In the genomic region with DNA sequence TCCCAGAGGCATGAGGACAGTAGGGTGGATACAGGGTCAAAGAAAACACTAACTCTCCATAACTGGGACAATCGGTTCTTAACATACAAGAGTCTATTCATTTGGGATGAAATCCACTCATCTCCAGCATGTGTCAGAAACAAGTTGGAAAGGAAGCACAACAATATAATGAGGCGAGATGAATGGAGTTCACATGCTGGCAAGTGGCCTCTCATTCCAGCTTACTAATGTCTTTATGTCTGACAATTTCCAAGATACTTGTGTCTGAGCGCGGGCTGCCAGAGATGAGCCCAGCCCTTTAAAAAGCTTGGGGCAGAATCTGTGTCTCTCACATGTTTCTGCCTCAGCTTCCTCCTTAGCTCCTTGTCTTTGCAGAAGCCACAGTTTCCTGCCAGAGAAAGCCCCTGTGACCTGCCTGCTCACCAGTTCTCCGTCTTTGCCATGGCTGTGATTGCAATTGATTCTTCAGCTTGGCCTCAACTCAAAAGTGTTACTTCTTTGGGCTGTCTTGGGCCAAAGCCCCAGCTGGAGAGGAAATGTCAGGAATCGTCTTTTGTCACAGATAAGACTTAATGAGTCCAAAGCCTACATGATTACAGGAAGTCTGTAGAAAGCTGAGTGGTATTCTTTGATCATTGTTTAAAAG, we compare ENCODE assay signal across 10 mouse cellular contexts.
DNase-seq lines count a peak whose midpoint lies in the region; ATAC-seq lines count a peak whose summit lies in the region.
"Had no signal": no experiment of that assay in that cellular context is flagged by ENCODE, and none has a peak within 500 bp of the region (broad histone marks: within the 10 kb centered on the region; RNA-seq: fewer than 3 reads in every experiment).

No protein-coding gene starts in this region.

- no peaks in the 10 kb centered on the region for H3K9me3 ChIP-seq in liver, embryonic 12.5 days (replicated peaks)
- H3K9me3 ChIP-seq: G1E had no signal

- no peaks in the 10 kb centered on the region for H3K36me3 ChIP-seq in liver, embryonic 12.5 days
- H3K36me3 ChIP-seq in macrophage (ENCODE audit: inconsistent target) = no peaks in the 10 kb centered on the region
- H3K36me3 ChIP-seq: G1E had no signal

- no peaks in the 10 kb centered on the region for H3K27me3 ChIP-seq in liver, embryonic 12.5 days (replicated peaks)

- H3K4me2 ChIP-seq in liver, embryonic 12.5 days = no peak overlapping the region

- H3K27ac ChIP-seq in liver, embryonic 12.5 days = no peak overlapping the region
- H3K27ac ChIP-seq in macrophage = peak overlapping the region; percentile 57

- H3K9ac ChIP-seq in liver, embryonic 12.5 days = no peak overlapping the region

- no peak overlapping the region for H3K4me3 ChIP-seq in liver, embryonic 12.5 days
- H3K4me3 ChIP-seq in macrophage (ENCODE audit: inconsistent target) = no peak overlapping the region

- peak; percentile 4 for DNase-seq in liver
- peak; percentile 61 to 86 for DNase-seq in heart, adult 9 months (ENCODE audit: low spot score in 2 of 2)
- DNase-seq in kidney, postnatal 10 days = peak; percentile 58
- no peak for DNase-seq in layer of hippocampus, adult 11-12 months (ENCODE audit: low spot score)
- no peak for DNase-seq in spleen, adult 18-20 months
- DNase-seq: layer of hippocampus, postnatal 36 days had no signal

- no peaks in the 10 kb centered on the region for H3K79me2 ChIP-seq in macrophage (ENCODE audit: inconsistent target)

- H3K4me1 ChIP-seq in liver, embryonic 12.5 days = peaks cover 3% of the 10 kb centered on the region; the same call in 1 of the 2 replicates

- 21% methylated on average over 6 of the region's 6 CpGs for WGBS in liver, embryonic 12.5 days (ENCODE audit: insufficient replicate concordance)
- 22% methylated on average over 6 of the region's 6 CpGs for WGBS in macrophage (ENCODE audit: missing documents)

- ATAC-seq in liver, embryonic 12.5 days = no peak
- ATAC-seq in monocyte, adult 5-6 weeks (replicated peaks; ENCODE audit: insufficient number of reproducible peaks, low FRiP score, low TSS enrichment, poor library complexity, severe bottlenecking) = no peak

Comparison
In these comparisons a context has a peak if more than half of its experiments do, and no peak if none do; other contexts are left out.
1. DNase-seq: peak in liver (single experiment), heart, adult 9 months (2 of 2) and kidney, postnatal 10 days (single experiment); none in layer of hippocampus, adult 11-12 months (single experiment) and spleen, adult 18-20 months (0 of 2).